Mouse (Mus musculus): Measurements from ENCODE around the gene Dnajc9. TPM values are rescaled to one million over a fixed set of nuclear protein-coding genes. Genes with fewer than 3 reads are reported as not detected.

Dnajc9 gene
- total RNA-seq (2014; rRNA removed) (6.6 and 7.9 TPM in 2 replicates), polyA plus RNA-seq (2012; rRNA removed) (4.6 and 5.7 TPM in 2 replicates)

DNA sequence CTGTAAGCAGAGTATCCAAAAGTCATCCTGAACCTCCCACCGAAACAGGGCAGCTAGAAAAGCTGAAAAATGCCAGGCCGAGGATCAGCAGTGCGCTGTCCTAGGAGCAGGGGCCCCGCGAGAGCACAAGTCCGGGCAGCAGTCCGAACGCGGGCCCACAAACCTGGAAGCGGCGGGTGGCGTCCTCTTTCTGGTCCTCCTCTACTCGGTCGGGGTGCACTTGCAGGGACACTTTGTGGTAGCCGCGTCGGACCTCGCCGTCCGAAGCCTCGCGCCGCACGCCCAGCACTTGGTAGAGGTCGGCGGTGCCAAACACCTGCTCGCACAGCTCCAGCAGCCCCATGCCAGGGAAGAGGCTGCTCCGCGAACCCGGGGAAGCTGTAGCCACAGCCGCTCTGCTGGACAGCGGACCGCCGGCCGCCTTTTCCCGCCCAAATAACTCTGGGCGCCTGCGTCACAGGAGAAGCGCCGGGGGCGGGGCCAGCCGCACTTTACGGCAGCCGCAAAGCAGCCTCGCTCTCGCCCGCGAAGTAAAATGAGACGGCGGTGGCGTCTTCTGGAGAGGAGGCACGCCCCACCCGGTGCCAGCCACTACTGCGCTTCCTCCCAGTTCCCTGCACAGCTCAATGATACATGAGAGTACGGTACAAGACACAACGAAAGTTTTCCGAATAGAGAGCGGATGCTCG, at the start of gene Dnajc9:
TSS of gene Dnajc9 (minus strand) at position 470 of the 689 bp plus-strand sequence.
- peaks cover 6% of the 10 kb centered on the region; the same call in 1 of the 2 replicates for H3K4me1 ChIP-seq (ENCODE audit: control insufficient read depth, insufficient read depth, low read length)
- under 1% methylated on average over 59 of the region's 59 CpGs for WGBS
- H3K27ac ChIP-seq (replicated peaks; ENCODE audit: insufficient read depth, low read depth, low read length): peak within 1 kb of the TSS; percentile 22
- 0 out of 2 replicates have a peak, but pooled peaks cover 3% of the 10 kb centered on the region for H3K79me2 ChIP-seq (ENCODE audit: control insufficient read depth, insufficient read depth, low read length)
- peak within 1 kb of the TSS; percentile 98 for H3K4me3 ChIP-seq (ENCODE audit: insufficient read depth, low read depth, low read length)
- peak within 1 kb of the TSS; percentile 90 for H3K9ac ChIP-seq (ENCODE audit: low read depth, low read length)
- H3K27me3 ChIP-seq (ENCODE audit: control insufficient read depth, insufficient read depth, low read length): no peaks in the 10 kb centered on the region
- TF ChIP-seq POLR2A (IDR thresholded peaks at IDR 0.05; ENCODE audit: extremely low read depth, insufficient read depth, low read length) (peak; percentile 59; the same call in 1 of the 2 replicates), CTCF (IDR thresholded peaks at IDR 0.05; ENCODE audit: low read depth, low read length) (no peak)
- peak; percentile 72 for DNase-seq (ENCODE audit: extremely low read depth, low read depth, low spot score)
- peaks cover 6% of the 10 kb centered on the region; the same call in 1 of the 2 replicates for H3K36me3 ChIP-seq (ENCODE audit: control insufficient read depth, insufficient read depth, low read length)

DNA sequence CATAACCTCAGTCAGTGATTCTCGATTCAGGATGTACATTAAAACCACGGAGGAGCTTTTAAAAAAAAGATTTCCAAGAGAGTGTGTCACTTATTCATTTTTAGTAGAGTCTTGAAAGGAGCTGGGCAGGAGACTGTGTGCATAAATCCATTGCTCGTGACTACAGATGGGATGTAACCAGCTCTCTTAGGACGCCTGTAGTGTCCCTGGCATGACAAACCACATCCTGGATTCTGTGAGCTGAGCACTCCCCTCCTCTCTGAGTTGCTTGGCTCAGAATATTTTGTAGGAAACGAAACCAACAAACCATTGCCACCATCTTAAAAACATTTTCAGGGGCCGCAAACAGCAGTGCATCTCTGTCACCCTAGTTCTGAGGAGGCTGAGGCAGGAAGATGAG, 48.3 kb upstream of the Dnajc9 start:
- H3K27ac ChIP-seq (replicated peaks; ENCODE audit: insufficient read depth, low read depth, low read length): no peak overlapping the region
- TF ChIP-seq POLR2A (IDR thresholded peaks at IDR 0.05; ENCODE audit: extremely low read depth, insufficient read depth, low read length): no peak
- no peak for TF ChIP-seq CTCF (IDR thresholded peaks at IDR 0.05; ENCODE audit: low read depth, low read length)
- H3K9ac ChIP-seq (ENCODE audit: low read depth, low read length): no peak overlapping the region
- no peaks in the 10 kb centered on the region for H3K4me1 ChIP-seq (ENCODE audit: control insufficient read depth, insufficient read depth, low read length)
- H3K79me2 ChIP-seq (ENCODE audit: control insufficient read depth, insufficient read depth, low read length): no peaks in the 10 kb centered on the region
- no peaks in the 10 kb centered on the region for H3K36me3 ChIP-seq (ENCODE audit: control insufficient read depth, insufficient read depth, low read length)
- DNase-seq (ENCODE audit: extremely low read depth, low read depth, low spot score): no peak
- 70% methylated on average over 6 of the region's 6 CpGs for WGBS
- H3K4me3 ChIP-seq (ENCODE audit: insufficient read depth, low read depth, low read length): no peak overlapping the region
- H3K27me3 ChIP-seq (ENCODE audit: control insufficient read depth, insufficient read depth, low read length): no peaks in the 10 kb centered on the region; the same call in 1 of the 2 replicates

DNA sequence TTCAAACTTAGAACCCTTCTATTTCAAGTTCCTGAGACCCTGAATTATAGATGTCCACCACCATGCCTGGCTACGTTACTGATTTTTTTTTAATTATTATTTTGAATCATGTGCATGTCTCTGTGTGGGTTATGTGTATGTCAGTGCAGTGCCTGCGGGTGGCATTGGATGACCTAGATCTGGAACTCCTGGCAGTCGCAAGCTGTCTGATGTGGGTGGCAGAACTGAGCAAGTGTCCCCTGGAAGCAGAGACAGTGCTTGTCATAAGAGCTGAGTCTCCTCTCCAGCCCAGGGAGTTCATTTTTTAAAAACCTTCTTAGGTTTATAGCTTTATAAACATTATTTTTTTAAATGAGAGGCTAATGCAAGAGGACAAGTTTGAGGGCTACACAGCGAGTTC, 43.7 kb upstream of the Dnajc9 start:
- Histone ChIP-seq H3K27ac (replicated peaks; ENCODE audit: insufficient read depth, low read depth, low read length) (no peak overlapping the region), H3K4me1 (ENCODE audit: control insufficient read depth, insufficient read depth, low read length) (no peaks in the 10 kb centered on the region), H3K27me3 (ENCODE audit: control insufficient read depth, insufficient read depth, low read length) (no peaks in the 10 kb centered on the region; the same call in 1 of the 2 replicates), H3K4me3 (ENCODE audit: insufficient read depth, low read depth, low read length) (no peak overlapping the region), H3K36me3 (ENCODE audit: control insufficient read depth, insufficient read depth, low read length) (no peaks in the 10 kb centered on the region), H3K79me2 (ENCODE audit: control insufficient read depth, insufficient read depth, low read length) (no peaks in the 10 kb centered on the region), H3K9ac (ENCODE audit: low read depth, low read length) (no peak overlapping the region)
- DNase-seq (ENCODE audit: extremely low read depth, low read depth, low spot score): no peak
- TF ChIP-seq CTCF (IDR thresholded peaks at IDR 0.05; ENCODE audit: low read depth, low read length) (no peak), POLR2A (IDR thresholded peaks at IDR 0.05; ENCODE audit: extremely low read depth, insufficient read depth, low read length) (no peak)
- WGBS: 94% methylated on average over 4 of the region's 4 CpGs

- TF ChIP-seq CTCF (IDR thresholded peaks at IDR 0.05; ENCODE audit: low read depth, low read length): no peak
- TF ChIP-seq POLR2A (IDR thresholded peaks at IDR 0.05; ENCODE audit: extremely low read depth, insufficient read depth, low read length): no peak
- no peak overlapping the region for H3K4me3 ChIP-seq (ENCODE audit: insufficient read depth, low read depth, low read length)
- no peaks in the 10 kb centered on the region; the same call in 1 of the 2 replicates for H3K27me3 ChIP-seq (ENCODE audit: control insufficient read depth, insufficient read depth, low read length)
- no peaks in the 10 kb centered on the region for H3K79me2 ChIP-seq (ENCODE audit: control insufficient read depth, insufficient read depth, low read length)
- H3K36me3 ChIP-seq (ENCODE audit: control insufficient read depth, insufficient read depth, low read length): no peaks in the 10 kb centered on the region
- no peak overlapping the region for H3K27ac ChIP-seq (replicated peaks; ENCODE audit: insufficient read depth, low read depth, low read length)
- no peaks in the 10 kb centered on the region for H3K4me1 ChIP-seq (ENCODE audit: control insufficient read depth, insufficient read depth, low read length)
- WGBS: 70% methylated on average over 6 of the region's 6 CpGs
- no peak for DNase-seq (ENCODE audit: extremely low read depth, low read depth, low spot score)
- H3K9ac ChIP-seq (ENCODE audit: low read depth, low read length): no peak overlapping the region
Measured at GRCm38 (mm10) chr14:20431726-20432125, 43.0 kb upstream of the Dnajc9 start.

DNA sequence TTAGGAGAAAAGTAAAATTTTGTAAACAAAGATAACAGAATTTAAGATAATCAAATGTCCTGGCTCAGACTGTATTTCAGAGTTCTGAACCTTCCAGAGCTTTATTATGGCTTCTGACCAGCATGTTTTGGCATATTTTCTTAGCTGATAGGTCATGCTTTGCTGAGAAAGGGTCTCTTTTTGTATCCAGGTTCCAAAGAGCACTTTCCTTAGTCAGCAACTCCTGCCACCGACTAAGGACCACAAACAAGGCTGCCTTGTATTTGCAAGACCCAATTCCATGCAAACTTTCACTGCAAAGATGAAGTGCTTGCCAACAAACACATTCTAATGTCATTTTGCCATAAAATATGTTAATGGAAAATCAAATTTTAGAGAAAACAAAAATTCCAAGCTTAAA, 41.1 kb upstream of the Dnajc9 start:
- H3K36me3 ChIP-seq (ENCODE audit: control insufficient read depth, insufficient read depth, low read length): no peaks in the 10 kb centered on the region
- no peak for TF ChIP-seq POLR2A (IDR thresholded peaks at IDR 0.05; ENCODE audit: extremely low read depth, insufficient read depth, low read length)
- H3K79me2 ChIP-seq (ENCODE audit: control insufficient read depth, insufficient read depth, low read length): no peaks in the 10 kb centered on the region
- H3K27ac ChIP-seq (replicated peaks; ENCODE audit: insufficient read depth, low read depth, low read length): no peak overlapping the region
- H3K27me3 ChIP-seq (ENCODE audit: control insufficient read depth, insufficient read depth, low read length): no peaks in the 10 kb centered on the region; the same call in 1 of the 2 replicates
- no peak overlapping the region for H3K9ac ChIP-seq (ENCODE audit: low read depth, low read length)
- DNase-seq (ENCODE audit: extremely low read depth, low read depth, low spot score): no peak
- no peak overlapping the region for H3K4me3 ChIP-seq (ENCODE audit: insufficient read depth, low read depth, low read length)
- 22% methylated on average over 1 of the region's 1 CpGs for WGBS
- no peaks in the 10 kb centered on the region for H3K4me1 ChIP-seq (ENCODE audit: control insufficient read depth, insufficient read depth, low read length)

DNA sequence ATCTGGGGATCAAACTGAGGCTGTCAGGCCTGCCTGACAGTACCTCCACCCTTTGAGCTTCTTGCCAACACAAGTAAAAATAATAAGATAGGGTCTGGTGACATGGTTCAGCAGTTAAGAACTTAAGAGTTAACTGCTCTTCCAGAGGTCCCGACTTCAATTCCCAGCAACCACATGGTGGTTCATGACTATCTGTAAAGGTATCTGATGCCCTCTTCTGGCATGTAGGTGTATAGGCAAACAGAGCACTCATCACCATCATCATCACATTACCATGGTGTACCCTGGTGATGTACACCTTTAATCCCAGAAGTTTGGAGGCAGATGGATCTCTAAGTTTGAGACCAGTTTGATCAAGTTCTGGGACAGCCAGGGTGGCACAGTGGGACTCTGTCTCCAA, 39.9 kb upstream of the Dnajc9 start:
- no peak overlapping the region for H3K4me3 ChIP-seq (ENCODE audit: insufficient read depth, low read depth, low read length)
- no peak overlapping the region for H3K27ac ChIP-seq (replicated peaks; ENCODE audit: insufficient read depth, low read depth, low read length)
- no peaks in the 10 kb centered on the region for H3K36me3 ChIP-seq (ENCODE audit: control insufficient read depth, insufficient read depth, low read length)
- H3K9ac ChIP-seq (ENCODE audit: low read depth, low read length): no peak overlapping the region
- no peak for TF ChIP-seq CTCF (IDR thresholded peaks at IDR 0.05; ENCODE audit: low read depth, low read length)
- no peak for TF ChIP-seq POLR2A (IDR thresholded peaks at IDR 0.05; ENCODE audit: extremely low read depth, insufficient read depth, low read length)
- H3K79me2 ChIP-seq (ENCODE audit: control insufficient read depth, insufficient read depth, low read length): no peaks in the 10 kb centered on the region
- H3K27me3 ChIP-seq (ENCODE audit: control insufficient read depth, insufficient read depth, low read length): no peaks in the 10 kb centered on the region
- WGBS: 32% methylated on average over 1 of the region's 1 CpGs
- no peaks in the 10 kb centered on the region for H3K4me1 ChIP-seq (ENCODE audit: control insufficient read depth, insufficient read depth, low read length)
- DNase-seq (ENCODE audit: extremely low read depth, low read depth, low spot score): no peak
